Comparison of ENCODE assay signal across 19 mouse cellular contexts in genomic region chr9:50395543-50395942, GRCm38 (mm10).
"Had no signal": no experiment of that assay in that cellular context is flagged by ENCODE, and none has a peak within 500 bp of the region (broad histone marks: within the 10 kb centered on the region; RNA-seq: fewer than 3 reads in every experiment).

No protein-coding gene starts in this region.

- H3K9ac ChIP-seq: hindbrain, embryonic 12.5 days; hindbrain, embryonic 14.5 days; intestine, embryonic 15.5 days; limb, embryonic 12.5 days had no signal

- H3K27me3 ChIP-seq: hindbrain, embryonic 12.5 days; intestine, embryonic 15.5 days; limb, embryonic 12.5 days had no signal

- ATAC-seq: hindbrain, embryonic 16.5 days; inflammation-experienced regulatory T-cells, adult 6 months had no signal

- H3K4me3 ChIP-seq: gastrocnemius, adult 2 months; hindbrain, embryonic 10.5 days; hindbrain, embryonic 12.5 days; intestine, embryonic 15.5 days; layer of hippocampus, adult 2 months; left cerebral cortex, adult 2 months; limb, embryonic 10.5 days; limb, embryonic 12.5 days had no signal

- H3K36me3 ChIP-seq: hindbrain, embryonic 10.5 days; hindbrain, embryonic 12.5 days; intestine, embryonic 15.5 days; limb, embryonic 10.5 days; limb, embryonic 12.5 days had no signal

- H3K4me1 ChIP-seq: hindbrain, embryonic 10.5 days; hindbrain, embryonic 12.5 days; intestine, embryonic 15.5 days; limb, embryonic 12.5 days had no signal

- DNase-seq: gastrocnemius, adult 2 months; gastrocnemius, postnatal 10 days; gastrocnemius, postnatal 25 days; heart, adult 18-20 months; heart, postnatal 10 days; kidney, adult 18-20 months; kidney, adult 8-10 months; liver had no signal

- H3K27ac ChIP-seq: gastrocnemius, adult 2 months; hindbrain, embryonic 10.5 days; hindbrain, embryonic 12.5 days; hindbrain, embryonic 14.5 days; intestine, embryonic 15.5 days; layer of hippocampus, adult 2 months; left cerebral cortex, adult 2 months; limb, embryonic 10.5 days; limb, embryonic 12.5 days had no signal

- H3K4me2 ChIP-seq: heart, embryonic 11.5 days; hindbrain, embryonic 12.5 days; hindbrain, embryonic 14.5 days; intestine, embryonic 15.5 days; limb, embryonic 12.5 days had no signal

- H3K9me3 ChIP-seq: hindbrain, embryonic 10.5 days; hindbrain, embryonic 12.5 days; intestine, embryonic 15.5 days; limb, embryonic 10.5 days; limb, embryonic 12.5 days had no signal
